Mouse (Mus musculus) lung, adult 2 months (tissue): ENCODE results near the gene Nmbr.

Experiments
- CTCF ChIP-seq: fragments of 200-500 bp; IDR thresholded peaks from 2 replicates; pipeline ENCODE4 v1.5.1; 2011; ENCODE audit warnings: mild to moderate bottlenecking, low read length, control low read depth; ENCODE audit not compliant: insufficient read depth
- POLR2A ChIP-seq: fragments of 200-500 bp; IDR thresholded peaks from 2 replicates; pipeline ENCODE4 v1.6.1; 2011; ENCODE audit warnings: low read depth, mild to moderate bottlenecking, control low read depth, low read length, borderline replicate concordance; ENCODE audit errors: extremely low read depth

GRCm38 (mm10) chr10:14666147-14666546 lies 39.2 kb upstream of the Nmbr start:
- TF ChIP-seq CTCF (no peak), POLR2A (no peak)
